Mouse (Mus musculus) MEL (cell line): ENCODE measurements at regions not wholly inside any gene's neighbourhood (a gene's known extent, or its start where the extent isn't known, plus 50 kb on each side); places are given as distances from the start of the nearest gene placed in this dataset.

ENCODE experiments used
- DNase-seq: peaks from one replicate; pipeline ENCODE4 v3.0.0; 2011; ENCODE audit warnings: low read depth, low spot score
- H3K27ac ChIP-seq: 2 replicates; pipeline ENCODE4 v1.5.1; 2012; ENCODE audit warnings: low read depth, mild to moderate bottlenecking, control low read depth, low read length, moderate library complexity; ENCODE audit not compliant: control insufficient read depth
- H3K27me3 ChIP-seq, 2 experiments: fragments of 150-350 bp in 1 of 2; sonication (generic) in 1 of 2; 2 replicates each; pipeline ENCODE4 v1.6.1; 2012; ENCODE audit warnings: low read length in 2 of 2, mild to moderate bottlenecking in 2 of 2, improper control_type of control experiment in 1 of 2, moderate library complexity in 1 of 2; ENCODE audit not compliant: insufficient read depth in 2 of 2, control insufficient read depth in 1 of 2
- H3K36me3 ChIP-seq, 2 experiments: 2 replicates each; pipeline ENCODE4 v1.6.1; 2012 to 2014; ENCODE audit warnings: low read length in 2 of 2, improper control_type of control experiment in 1 of 2, inconsistent platforms in 1 of 2, mild to moderate bottlenecking in 1 of 2; ENCODE audit not compliant: insufficient read depth in 2 of 2, control insufficient read depth in 1 of 2
- H3K4me1 ChIP-seq, 2 experiments: fragments of 150-350 bp in 1 of 2; sonication (generic) in 1 of 2; 2 replicates each; pipeline ENCODE4 v1.6.1; 2012; ENCODE audit warnings: low read length in 2 of 2, improper control_type of control experiment in 1 of 2, mild to moderate bottlenecking in 1 of 2; ENCODE audit not compliant: insufficient read depth in 2 of 2, control insufficient read depth in 1 of 2
- H3K4me3 ChIP-seq, 2 experiments: fragments of 150-350 bp in 1 of 2; sonication (generic) in 1 of 2; 2 replicates each; pipeline ENCODE4 v1.5.1; 2012; ENCODE audit warnings: low read depth in 2 of 2, low read length in 2 of 2, mild to moderate bottlenecking in 2 of 2, moderate library complexity in 2 of 2, control low read depth in 1 of 2, improper control_type of control experiment in 1 of 2; ENCODE audit not compliant: control insufficient read depth in 1 of 2, insufficient read depth in 1 of 2
- H3K79me2 ChIP-seq: 2 replicates; pipeline ENCODE4 v1.6.1; 2012; ENCODE audit warnings: mild to moderate bottlenecking, low read length, moderate library complexity; ENCODE audit not compliant: control insufficient read depth, poor library complexity, insufficient read depth
- H3K9ac ChIP-seq: 2 replicates; pipeline ENCODE4 v1.6.1; 2012; ENCODE audit warnings: low read depth, mild to moderate bottlenecking, control low read depth, low read length, moderate library complexity; ENCODE audit not compliant: control insufficient read depth, poor library complexity, severe bottlenecking
- H3K9me3 ChIP-seq: fragments of 150-350 bp; sonication (generic); replicated peaks from 2 replicates; pipeline ENCODE4 v1.6.1; 2012; ENCODE audit warnings: mild to moderate bottlenecking, low read length, improper control_type of control experiment, moderate library complexity; ENCODE audit not compliant: insufficient read depth
- CHD1 ChIP-seq: IDR thresholded peaks from 2 replicates; pipeline ENCODE4 v1.6.1; 2012; ENCODE audit warnings: low read depth, mild to moderate bottlenecking, inconsistent platforms, low read length, improper control_type of control experiment
- CTCF ChIP-seq, 3 experiments: IDR thresholded peaks in 2 of 3; conservative IDR thresholded peaks in 1 of 3; 2 replicates each; pipeline ENCODE4 v1.5.1; 2011 to 2012; ENCODE audit warnings: low read length in 3 of 3, low read depth in 2 of 3, mild to moderate bottlenecking in 2 of 3, improper control_type of control experiment in 1 of 3, inconsistent platforms in 1 of 3, mixed read lengths in 1 of 3, moderate library complexity in 1 of 3; ENCODE audit not compliant: control insufficient read depth in 1 of 3, insufficient read depth in 1 of 3, poor library complexity in 1 of 3, severe bottlenecking in 1 of 3
- ELF1 ChIP-seq: IDR thresholded peaks from 2 replicates; pipeline ENCODE4 v1.6.1; 2014; ENCODE audit warnings: low read depth, mild to moderate bottlenecking, inconsistent platforms, low read length, improper control_type of control experiment, moderate library complexity
- EP300 ChIP-seq, 2 experiments: IDR thresholded peaks; 2 replicates each; pipeline ENCODE4 v1.6.1; 2011; ENCODE audit warnings: improper control_type of control experiment in 2 of 2, low read length in 2 of 2, low read depth in 1 of 2, mild to moderate bottlenecking in 1 of 2
- ETS1 ChIP-seq: IDR thresholded peaks from 2 replicates; pipeline ENCODE4 v1.6.1; 2012; ENCODE audit warnings: low read depth, mild to moderate bottlenecking, inconsistent platforms, low read length, improper control_type of control experiment, moderate library complexity
- GABPA ChIP-seq: IDR thresholded peaks from 2 replicates; pipeline ENCODE4 v1.6.1; 2012; ENCODE audit warnings: low read depth, mild to moderate bottlenecking, inconsistent platforms, low read length, improper control_type of control experiment, moderate library complexity
- GATA1 ChIP-seq: IDR thresholded peaks from 2 replicates; pipeline ENCODE4 v1.6.1; 2011; ENCODE audit warnings: low read depth, low read length, improper control_type of control experiment
- JUND ChIP-seq: IDR thresholded peaks from 2 replicates; pipeline ENCODE4 v1.6.1; 2011; ENCODE audit warnings: low read depth, mild to moderate bottlenecking, improper control_type of control experiment, low read length
- MAFK ChIP-seq: IDR thresholded peaks from 2 replicates; pipeline ENCODE4 v1.6.1; 2011; ENCODE audit warnings: low read depth, mild to moderate bottlenecking, low read length, improper control_type of control experiment, borderline replicate concordance
- MAX ChIP-seq: IDR thresholded peaks from 2 replicates; pipeline ENCODE4 v1.6.1; 2011; ENCODE audit warnings: low read length, improper control_type of control experiment
- MAZ ChIP-seq: IDR thresholded peaks from 2 replicates; pipeline ENCODE4 v1.6.1; 2012; ENCODE audit warnings: low read depth, mild to moderate bottlenecking, inconsistent platforms, low read length, improper control_type of control experiment
- MEF2A ChIP-seq: IDR thresholded peaks from 2 replicates; pipeline ENCODE4 v1.6.1; 2014; ENCODE audit warnings: low read depth, mild to moderate bottlenecking, inconsistent platforms, low read length, improper control_type of control experiment; ENCODE audit not compliant: poor library complexity, insufficient replicate concordance, severe bottlenecking; ENCODE audit errors: extremely low read depth
- MXI1 ChIP-seq: IDR thresholded peaks from 2 replicates; pipeline ENCODE4 v1.6.1; 2011; ENCODE audit warnings: mild to moderate bottlenecking, low read depth, low read length, improper control_type of control experiment
- MYB ChIP-seq: IDR thresholded peaks from 2 replicates; pipeline ENCODE4 v1.6.1; 2011; ENCODE audit warnings: mild to moderate bottlenecking, low read depth, low read length, improper control_type of control experiment
- NRF1 ChIP-seq: IDR thresholded peaks from 2 replicates; pipeline ENCODE4 v1.6.1; 2014; ENCODE audit warnings: low read depth, mild to moderate bottlenecking, inconsistent platforms, low read length, improper control_type of control experiment, moderate library complexity; ENCODE audit not compliant: poor library complexity, insufficient read depth, severe bottlenecking
- POLR2A ChIP-seq, 2 experiments: IDR thresholded peaks; 2 replicates each; pipeline ENCODE4 v1.6.1; 2011 to 2012; ENCODE audit warnings: low read length in 2 of 2, mild to moderate bottlenecking in 2 of 2, control low read depth in 1 of 2, improper control_type of control experiment in 1 of 2, low read depth in 1 of 2, moderate library complexity in 1 of 2; ENCODE audit not compliant: control insufficient read depth in 1 of 2, insufficient read depth in 1 of 2, poor library complexity in 1 of 2
- POLR2AphosphoS2 ChIP-seq: IDR thresholded peaks from 2 replicates; pipeline ENCODE4 v1.6.1; 2011; ENCODE audit warnings: low read length, improper control_type of control experiment
- POLR2AphosphoS5 ChIP-seq: IDR thresholded peaks from 2 replicates; pipeline ENCODE4 v1.6.1; 2012; ENCODE audit warnings: low read depth, borderline replicate concordance, mild to moderate bottlenecking, inconsistent platforms, low read length, moderate library complexity, mixed read lengths
- RAD21 ChIP-seq: IDR thresholded peaks from 2 replicates; pipeline ENCODE4 v1.6.1; 2011; ENCODE audit warnings: mild to moderate bottlenecking, low read depth, low read length, improper control_type of control experiment
- RCOR1 ChIP-seq: IDR thresholded peaks from 2 replicates; pipeline ENCODE4 v1.6.1; 2012; ENCODE audit warnings: low read depth, mild to moderate bottlenecking, inconsistent platforms, low read length, improper control_type of control experiment
- SMC3 ChIP-seq: IDR thresholded peaks from 2 replicates; pipeline ENCODE4 v1.6.1; 2011; ENCODE audit warnings: low read depth, low read length, improper control_type of control experiment
- TAL1 ChIP-seq: IDR thresholded peaks from 2 replicates; pipeline ENCODE4 v1.6.1; 2012; ENCODE audit warnings: mild to moderate bottlenecking, inconsistent platforms, low read length, moderate library complexity, mixed read lengths
- TCF12 ChIP-seq: IDR thresholded peaks from 2 replicates; pipeline ENCODE4 v1.6.1; 2014; ENCODE audit warnings: low read depth, mild to moderate bottlenecking, inconsistent platforms, low read length, improper control_type of control experiment, moderate library complexity
- UBTF ChIP-seq: IDR thresholded peaks from 2 replicates; pipeline ENCODE4 v1.6.1; 2012; ENCODE audit warnings: low read depth, mild to moderate bottlenecking, inconsistent platforms, low read length, improper control_type of control experiment, moderate library complexity, borderline replicate concordance; ENCODE audit not compliant: insufficient read depth
- USF1 ChIP-seq: IDR thresholded peaks from 2 replicates; pipeline ENCODE4 v1.6.1; 2014; ENCODE audit warnings: low read depth, mild to moderate bottlenecking, inconsistent platforms, low read length, improper control_type of control experiment, moderate library complexity
- ZNF384 ChIP-seq: IDR thresholded peaks from 2 replicates; pipeline ENCODE4 v1.6.1; 2012; ENCODE audit warnings: low read depth, mild to moderate bottlenecking, inconsistent platforms, low read length, improper control_type of control experiment

DNA sequence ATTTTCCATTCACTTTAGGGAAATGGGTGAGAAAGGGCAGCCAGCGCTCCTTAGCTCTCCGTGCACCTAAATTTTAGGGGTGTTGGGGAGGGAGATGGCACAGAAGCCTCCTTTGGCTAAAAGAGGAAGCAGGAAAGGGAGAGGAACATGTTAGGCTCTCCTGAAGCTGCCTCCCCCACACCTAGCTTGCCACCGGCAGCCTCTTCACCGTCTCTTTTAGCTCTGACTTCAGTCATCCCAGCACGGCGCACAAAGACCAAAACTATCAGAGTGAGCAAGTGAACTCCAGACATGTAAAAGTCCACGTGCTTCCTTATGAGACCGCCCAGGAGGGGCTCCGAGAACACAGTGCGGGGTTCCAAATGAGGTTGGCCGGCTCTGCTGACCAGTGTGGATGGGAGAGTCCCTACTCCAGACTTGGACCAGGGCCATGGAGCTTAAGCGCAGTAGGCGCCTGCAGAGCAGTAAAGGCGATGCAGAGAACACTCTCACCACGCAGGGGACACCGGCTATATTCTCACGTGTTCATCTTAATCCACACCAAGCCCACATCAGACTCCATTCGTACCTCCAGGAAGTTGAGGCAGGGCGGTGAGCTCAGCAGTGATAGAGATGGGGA is 146.8 kb downstream of the Trim33 start:
- H3K9me3 ChIP-seq, result no peaks in the 10 kb centered on the region
- H3K79me2 ChIP-seq, result no peaks in the 10 kb centered on the region
- DNase-seq, result no peak
- no peak overlapping the region for H3K4me3 ChIP-seq
- no peaks in the 10 kb centered on the region; a peak in 2 of 4 replicates for H3K27me3 ChIP-seq
- no peak overlapping the region for H3K27ac ChIP-seq
- H3K36me3 ChIP-seq, result peaks cover 0 to 3% of the 10 kb centered on the region in 2 experiments; a peak in 2 of 4 replicates
- H3K4me1 ChIP-seq, result peaks cover 0 to 4% of the 10 kb centered on the region in 2 experiments; a peak in 1 of 4 replicates
- TF ChIP-seq GABPA, result no peak
- TF ChIP-seq MAZ, result no peak
- no peak for TF ChIP-seq MXI1
- no peak for TF ChIP-seq USF1
- TF ChIP-seq MEF2A, result no peak
- TF ChIP-seq NRF1, result no peak
- no peak for TF ChIP-seq POLR2AphosphoS5
- no peak for TF ChIP-seq MYB
- TF ChIP-seq TCF12, result no peak
- TF ChIP-seq ELF1, result no peak
- no peak for TF ChIP-seq MAFK
- TF ChIP-seq MAX, result no peak
- TF ChIP-seq JUND, result no peak
- H3K9ac ChIP-seq, result no peak overlapping the region

DNA sequence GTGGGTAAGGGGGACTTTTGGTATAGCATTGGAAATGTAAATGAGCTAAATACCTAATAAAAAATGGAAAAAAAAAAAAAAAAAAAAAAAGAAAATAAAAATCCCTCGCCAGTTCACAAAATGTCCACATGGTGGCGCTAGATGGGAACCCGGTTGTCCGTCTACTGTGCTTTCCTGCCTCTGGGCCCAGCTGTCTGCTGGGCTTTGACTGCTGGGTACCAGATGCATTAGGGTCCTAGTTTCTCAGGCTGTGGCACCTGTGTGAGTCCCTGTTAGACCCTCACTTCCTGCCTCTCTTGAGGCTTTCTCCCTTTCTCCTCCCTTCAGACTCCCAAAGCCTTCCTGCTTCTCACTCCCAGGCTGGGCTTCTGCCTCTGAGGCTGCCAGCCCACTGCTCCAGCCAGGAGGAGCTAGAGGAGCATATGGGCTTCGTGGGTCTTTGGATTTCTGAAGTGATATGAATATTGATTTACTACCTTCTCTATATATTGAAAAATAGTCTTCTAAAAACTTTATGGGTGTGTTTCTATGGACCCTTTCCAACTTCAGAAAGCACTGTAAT is 145.7 kb upstream of the Syt6 start:
- DNase-seq, result peak; percentile 45
- TF ChIP-seq RCOR1 (no peak), GABPA (no peak), UBTF (no peak), ETS1 (no peak), CTCF (IDR thresholded peaks at IDR 0.05 in 2 of 3, conservative IDR thresholded peaks at IDR 0.05 in 1 of 3; ENCODE audit: control insufficient read depth in 1 of 3, insufficient read depth in 1 of 3, low read depth in 2 of 3, low read length in 3 of 3, poor library complexity in 1 of 3, severe bottlenecking in 1 of 3) (peak; percentile 58 to 77 (median 65)), NRF1 (no peak), RAD21 (peak; percentile 36), MAFK (no peak), GATA1 (no peak), POLR2AphosphoS2 (no peak), TCF12 (no peak), POLR2A (IDR thresholded peaks at IDR 0.05; ENCODE audit: control insufficient read depth in 1 of 2, insufficient read depth in 1 of 2, low read depth in 1 of 2, low read length in 2 of 2, poor library complexity in 1 of 2) (no peak), TAL1 (no peak), SMC3 (peak; percentile 41), ELF1 (no peak), EP300 (IDR thresholded peaks at IDR 0.05; ENCODE audit: low read depth in 1 of 2, low read length in 2 of 2) (no peak), ZNF384 (peak; percentile 93), CHD1 (no peak), MYB (no peak)
- TF ChIP-seq, all 39 proteins: peak for 4
- H3K9me3 ChIP-seq, result no peaks in the 10 kb centered on the region

More for the DNA sequence above, 145.7 kb upstream of the Syt6 start:
- no peak overlapping the region for H3K4me3 ChIP-seq
- peaks cover 0 to 4% of the 10 kb centered on the region in 2 experiments; a peak in 1 of 4 replicates for H3K4me1 ChIP-seq
- no peaks in the 10 kb centered on the region for H3K27me3 ChIP-seq
- H3K79me2 ChIP-seq, result no peaks in the 10 kb centered on the region
- H3K9ac ChIP-seq, result no peak overlapping the region
- no peak overlapping the region for H3K27ac ChIP-seq
- peaks cover 0 to 3% of the 10 kb centered on the region in 2 experiments; a peak in 2 of 4 replicates for H3K36me3 ChIP-seq
